Mouse (Mus musculus): ENCODE data around the gene Bicdl1. TPM values are rescaled to one million over a fixed set of nuclear protein-coding genes. Genes with fewer than 3 reads are reported as not detected.
"Not testable (repeated sequence)": the region's sequence is repeated elsewhere in the genome, so short reads cannot be mapped to it uniquely, and the experiment has no call there.

Gene Bicdl1
- polyA plus RNA-seq, 1 experiment from 2014 or later = 13.9 TPM

DNA sequence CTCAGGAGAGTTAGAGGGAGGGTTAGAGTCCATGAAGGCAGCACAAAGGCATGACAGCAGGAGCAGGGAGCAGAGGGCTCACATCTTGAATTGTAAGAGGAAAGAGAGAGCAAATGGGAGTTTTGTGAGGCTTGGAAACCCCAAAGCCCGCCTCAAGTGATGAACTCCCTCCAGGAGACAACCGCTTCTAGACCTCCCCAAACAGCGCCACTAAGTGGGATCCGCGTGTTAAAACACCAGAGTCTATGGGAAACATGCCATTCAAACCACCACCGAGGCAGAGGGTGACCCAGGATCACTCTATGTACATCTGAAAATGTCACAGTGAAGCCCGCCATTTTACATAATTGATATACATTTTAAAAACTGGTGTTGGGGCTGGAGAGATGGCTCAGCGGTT lies 26.1 kb upstream of the Bicdl1 start:
- no peak for DNase-seq (ENCODE audit: low spot score)
- whole genome bisulfite sequencing = 76% methylated on average over 8 of the region's 8 CpGs
- H3K9me3 ChIP-seq (ENCODE audit: control insufficient read depth, low read length) = no peaks in the 10 kb centered on the region

DNA sequence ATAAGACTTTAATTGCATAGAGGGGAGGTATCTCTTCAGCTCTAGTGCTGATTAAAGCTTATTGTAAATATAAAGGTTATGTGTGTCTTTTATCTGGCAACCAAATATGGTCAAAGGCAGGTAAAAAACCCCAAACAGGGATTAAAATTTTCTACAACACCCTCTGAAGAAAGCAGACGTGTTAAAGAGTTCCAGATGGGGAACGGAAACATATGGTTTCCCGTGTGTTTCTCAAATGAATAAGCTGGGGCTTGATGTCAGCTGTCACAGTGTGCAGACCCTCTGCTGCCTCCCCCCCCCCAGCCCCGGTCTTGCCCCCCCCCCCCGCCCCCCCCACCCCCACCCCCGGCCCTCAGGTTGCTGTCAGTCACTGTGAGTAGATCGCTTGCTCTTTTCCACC lies 24.1 kb upstream of the Bicdl1 start:
- DNase-seq (ENCODE audit: low spot score) (no peak), ATAC-seq (ENCODE audit: insufficient read depth, low FRiP score, low TSS enrichment) (no peak)
- no peak overlapping the region for H3K27ac ChIP-seq (ENCODE audit: low read depth, low read length)
- no peaks in the 10 kb centered on the region for H3K4me1 ChIP-seq (ENCODE audit: control insufficient read depth, insufficient read depth, low read length)
- H3K4me2 ChIP-seq (ENCODE audit: low read depth) = no peak overlapping the region
- H3K36me3 ChIP-seq (ENCODE audit: control insufficient read depth, insufficient read depth, low read length) = no peaks in the 10 kb centered on the region
- H3K9ac ChIP-seq (ENCODE audit: low read length) = no peak overlapping the region
- 62% methylated on average over 5 of the region's 7 CpGs for WGBS
- H3K4me3 ChIP-seq (ENCODE audit: low read depth, low read length) = no peak overlapping the region
- H3K9me3 ChIP-seq (ENCODE audit: control insufficient read depth, low read length) = no peaks in the 10 kb centered on the region
- no peaks in the 10 kb centered on the region for H3K27me3 ChIP-seq (ENCODE audit: control insufficient read depth, insufficient read depth, low read length)

More for the DNA sequence above, 26.1 kb upstream of the Bicdl1 start:
- Histone ChIP-seq H3K9ac (ENCODE audit: low read length) (no peak overlapping the region), H3K36me3 (ENCODE audit: control insufficient read depth, insufficient read depth, low read length) (no peaks in the 10 kb centered on the region), H3K4me1 (ENCODE audit: control insufficient read depth, insufficient read depth, low read length) (no peaks in the 10 kb centered on the region), H3K27ac (ENCODE audit: low read depth, low read length) (no peak overlapping the region), H3K4me3 (ENCODE audit: low read depth, low read length) (no peak overlapping the region), H3K27me3 (ENCODE audit: control insufficient read depth, insufficient read depth, low read length) (no peaks in the 10 kb centered on the region), H3K4me2 (ENCODE audit: low read depth) (no peak overlapping the region)
- no peak for ATAC-seq (ENCODE audit: insufficient read depth, low FRiP score, low TSS enrichment)

DNA sequence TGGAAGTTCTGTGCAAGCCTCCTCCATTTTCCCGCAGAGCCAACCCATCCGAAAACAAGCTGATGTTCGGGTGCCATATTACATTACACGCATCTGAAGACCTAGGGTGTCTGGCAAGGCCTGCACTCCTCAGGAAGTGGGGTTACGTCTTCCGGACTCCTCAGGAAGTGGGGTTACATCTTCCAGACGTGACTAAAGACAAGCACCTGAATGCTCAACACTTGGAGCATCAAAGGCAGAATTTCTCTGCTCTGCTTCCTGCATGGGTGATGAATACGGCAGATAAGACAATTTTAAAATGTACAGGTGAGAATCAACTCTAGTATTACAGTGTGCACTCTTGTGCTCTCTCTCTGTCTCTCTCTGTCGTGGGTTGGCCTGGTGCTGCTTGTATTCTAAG lies 23.4 kb upstream of the Bicdl1 start:
- WGBS = 82% methylated on average over 9 of the region's 9 CpGs
- H3K4me3 ChIP-seq (ENCODE audit: low read depth, low read length) = no peak overlapping the region
- no peak for ATAC-seq (ENCODE audit: insufficient read depth, low FRiP score, low TSS enrichment)
- no peaks in the 10 kb centered on the region for H3K9me3 ChIP-seq (ENCODE audit: control insufficient read depth, low read length)
- DNase-seq (ENCODE audit: low spot score) = no peak
- H3K4me2 ChIP-seq (ENCODE audit: low read depth) = no peak overlapping the region
- no peak overlapping the region for H3K9ac ChIP-seq (ENCODE audit: low read length)
- H3K27ac ChIP-seq (ENCODE audit: low read depth, low read length) = no peak overlapping the region
- no peaks in the 10 kb centered on the region for H3K36me3 ChIP-seq (ENCODE audit: control insufficient read depth, insufficient read depth, low read length)
- H3K4me1 ChIP-seq (ENCODE audit: control insufficient read depth, insufficient read depth, low read length) = no peaks in the 10 kb centered on the region
- no peaks in the 10 kb centered on the region for H3K27me3 ChIP-seq (ENCODE audit: control insufficient read depth, insufficient read depth, low read length)

DNA sequence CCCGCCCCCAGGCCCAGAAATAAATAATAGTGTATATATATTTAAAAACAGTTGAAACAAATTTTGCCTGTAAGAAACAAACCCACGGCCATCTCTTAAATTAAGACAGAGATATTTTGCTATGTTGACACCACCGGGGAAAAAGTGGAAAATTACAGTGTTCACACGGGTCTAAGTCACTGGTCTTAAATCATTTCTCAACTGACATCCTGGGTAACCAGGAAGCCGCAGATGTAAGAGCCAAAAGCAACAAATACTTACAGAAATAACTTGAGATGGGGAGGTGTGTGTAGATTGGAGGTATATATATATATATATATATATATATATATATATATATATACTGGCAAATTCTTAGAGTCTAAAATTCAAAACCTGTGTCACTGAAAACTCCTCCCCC lies 21.5 kb upstream of the Bicdl1 start:
- H3K27ac ChIP-seq (ENCODE audit: low read depth, low read length) = no peak overlapping the region
- DNase-seq (ENCODE audit: low spot score) (no peak), ATAC-seq (ENCODE audit: insufficient read depth, low FRiP score, low TSS enrichment) (no peak)
- no peaks in the 10 kb centered on the region for H3K27me3 ChIP-seq (ENCODE audit: control insufficient read depth, insufficient read depth, low read length)
- no peak overlapping the region for H3K4me3 ChIP-seq (ENCODE audit: low read depth, low read length)
- H3K9me3 ChIP-seq (ENCODE audit: control insufficient read depth, low read length) = no peaks in the 10 kb centered on the region
- no peak overlapping the region for H3K9ac ChIP-seq (ENCODE audit: low read length)
- WGBS = 87% methylated on average over 5 of the region's 5 CpGs
- H3K4me2 ChIP-seq (ENCODE audit: low read depth) = no peak overlapping the region
- H3K36me3 ChIP-seq (ENCODE audit: control insufficient read depth, insufficient read depth, low read length) = no peaks in the 10 kb centered on the region
- H3K4me1 ChIP-seq (ENCODE audit: control insufficient read depth, insufficient read depth, low read length) = no peaks in the 10 kb centered on the region

DNA sequence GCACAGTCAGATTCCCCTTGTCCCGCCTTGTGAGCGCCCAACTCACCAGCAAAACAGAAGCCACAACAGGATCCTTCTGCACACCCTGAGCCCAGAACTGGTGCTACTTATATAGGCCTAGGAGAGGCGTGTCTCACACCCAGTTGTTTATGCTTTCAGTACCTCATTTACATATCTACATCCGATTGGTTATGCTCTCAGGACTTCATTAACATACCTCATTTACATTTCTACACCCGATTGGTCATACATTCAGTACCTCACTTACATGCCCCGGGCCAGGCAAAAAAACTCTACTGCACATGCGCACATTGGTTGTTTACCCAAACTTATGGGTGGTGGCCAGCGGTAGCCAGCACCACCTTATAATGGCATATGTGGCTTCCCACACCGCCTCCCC lies 20.5 kb upstream of the Bicdl1 start:
- not testable (repeated sequence) for H3K36me3 ChIP-seq (ENCODE audit: control insufficient read depth, insufficient read depth, low read length); ATAC-seq (ENCODE audit: insufficient read depth, low FRiP score, low TSS enrichment); H3K4me2 ChIP-seq (ENCODE audit: low read depth); DNase-seq (ENCODE audit: low spot score); H3K9me3 ChIP-seq (ENCODE audit: control insufficient read depth, low read length); H3K4me3 ChIP-seq (ENCODE audit: low read depth, low read length); H3K27ac ChIP-seq (ENCODE audit: low read depth, low read length); H3K27me3 ChIP-seq (ENCODE audit: control insufficient read depth, insufficient read depth, low read length); H3K4me1 ChIP-seq (ENCODE audit: control insufficient read depth, insufficient read depth, low read length); H3K9ac ChIP-seq (ENCODE audit: low read length)
- WGBS = 84% methylated on average over 9 of the region's 9 CpGs

DNA sequence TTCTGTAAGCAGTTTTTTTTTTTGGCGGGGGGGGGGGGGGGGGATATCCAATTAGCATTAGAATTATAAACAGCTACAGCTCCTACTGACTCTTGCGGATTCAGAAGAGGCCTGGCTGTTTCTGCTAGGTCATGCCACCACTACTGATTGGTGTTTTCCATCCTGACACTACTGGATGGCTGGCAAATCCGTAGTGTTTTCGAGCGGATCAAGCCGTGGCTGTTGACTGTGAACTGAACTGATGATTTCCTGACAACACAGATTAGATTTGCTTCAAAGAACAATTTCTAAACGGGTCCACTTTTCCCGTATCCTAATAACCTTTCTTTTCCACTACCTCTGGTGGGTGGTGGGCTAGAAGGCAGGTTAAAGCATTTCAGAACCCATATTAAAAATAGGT lies 16.9 kb upstream of the Bicdl1 start:
- no peaks in the 10 kb centered on the region for H3K4me1 ChIP-seq (ENCODE audit: control insufficient read depth, insufficient read depth, low read length)
- 73% methylated on average over 8 of the region's 8 CpGs for WGBS
- no peak overlapping the region for H3K4me2 ChIP-seq (ENCODE audit: low read depth)
- H3K9me3 ChIP-seq (ENCODE audit: control insufficient read depth, low read length) = no peaks in the 10 kb centered on the region
- DNase-seq (ENCODE audit: low spot score) = no peak
- no peaks in the 10 kb centered on the region for H3K36me3 ChIP-seq (ENCODE audit: control insufficient read depth, insufficient read depth, low read length)
- no peak overlapping the region for H3K4me3 ChIP-seq (ENCODE audit: low read depth, low read length)
- no peak overlapping the region for H3K9ac ChIP-seq (ENCODE audit: low read length)
- H3K27ac ChIP-seq (ENCODE audit: low read depth, low read length) = no peak overlapping the region
- ATAC-seq (ENCODE audit: insufficient read depth, low FRiP score, low TSS enrichment) = no peak
- no peaks in the 10 kb centered on the region for H3K27me3 ChIP-seq (ENCODE audit: control insufficient read depth, insufficient read depth, low read length)

DNA sequence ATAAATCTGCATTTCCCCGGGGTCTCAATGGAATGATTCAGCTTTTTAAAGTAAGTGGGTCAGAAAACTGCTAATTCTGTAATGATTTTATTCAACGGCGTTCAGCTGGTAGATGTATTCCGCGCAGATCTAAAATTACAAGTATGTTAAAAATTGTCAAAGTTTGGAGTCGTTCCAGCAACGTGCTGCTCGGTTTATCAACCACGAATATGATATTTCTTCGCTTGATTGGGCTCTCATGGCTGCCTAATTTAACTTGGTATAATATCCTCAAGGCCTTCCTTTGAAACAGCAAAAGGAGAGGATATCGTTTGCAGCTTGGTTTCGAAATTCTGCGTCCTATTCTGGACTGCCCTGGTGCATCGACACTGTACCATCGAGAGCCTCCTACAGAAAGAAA lies 13.9 kb upstream of the Bicdl1 start:
- H3K27ac ChIP-seq (ENCODE audit: low read depth, low read length) = no peak overlapping the region
- no peak for DNase-seq (ENCODE audit: low spot score)
- no peak overlapping the region for H3K4me3 ChIP-seq (ENCODE audit: low read depth, low read length)
- 90% methylated on average over 15 of the region's 15 CpGs for WGBS
- no peak overlapping the region for H3K9ac ChIP-seq (ENCODE audit: low read length)
- H3K4me1 ChIP-seq (ENCODE audit: control insufficient read depth, insufficient read depth, low read length) = no peaks in the 10 kb centered on the region
- no peak overlapping the region for H3K4me2 ChIP-seq (ENCODE audit: low read depth)
- H3K27me3 ChIP-seq (ENCODE audit: control insufficient read depth, insufficient read depth, low read length) = no peaks in the 10 kb centered on the region
- no peaks in the 10 kb centered on the region for H3K36me3 ChIP-seq (ENCODE audit: control insufficient read depth, insufficient read depth, low read length)
- no peaks in the 10 kb centered on the region for H3K9me3 ChIP-seq (ENCODE audit: control insufficient read depth, low read length)
- ATAC-seq (ENCODE audit: insufficient read depth, low FRiP score, low TSS enrichment) = no peak

DNA sequence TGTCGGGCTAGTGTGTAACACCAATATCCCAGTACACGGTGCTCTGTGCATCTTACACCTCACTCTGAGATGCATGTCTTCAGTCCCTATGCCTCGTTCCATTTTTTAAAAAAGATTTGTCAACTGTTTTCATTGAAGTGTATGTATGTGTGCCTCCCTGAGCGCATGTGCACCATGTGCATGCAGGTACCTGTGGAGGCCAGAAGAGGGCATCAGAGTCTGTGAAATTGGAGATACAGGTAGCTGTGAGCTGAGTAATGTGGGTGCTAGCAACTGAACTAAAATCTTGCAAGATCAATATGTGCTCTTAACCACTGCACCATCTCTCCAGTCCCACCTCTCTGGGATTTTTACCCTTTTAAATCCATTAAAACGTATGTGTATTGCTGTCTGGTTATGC lies 6.6 kb upstream of the Bicdl1 start:
- Histone ChIP-seq H3K9ac (ENCODE audit: low read length) (no peak overlapping the region), H3K36me3 (ENCODE audit: control insufficient read depth, insufficient read depth, low read length) (no peaks in the 10 kb centered on the region; the same call in 1 of the 2 replicates), H3K27ac (ENCODE audit: low read depth, low read length) (no peak overlapping the region), H3K9me3 (ENCODE audit: control insufficient read depth, low read length) (no peaks in the 10 kb centered on the region), H3K4me2 (ENCODE audit: low read depth) (no peak overlapping the region), H3K4me3 (ENCODE audit: low read depth, low read length) (no peak overlapping the region), H3K4me1 (ENCODE audit: control insufficient read depth, insufficient read depth, low read length) (no peaks in the 10 kb centered on the region), H3K27me3 (ENCODE audit: control insufficient read depth, insufficient read depth, low read length) (no peaks in the 10 kb centered on the region)
- DNase-seq (ENCODE audit: low spot score) (no peak), ATAC-seq (ENCODE audit: insufficient read depth, low FRiP score, low TSS enrichment) (no peak)
- 91% methylated on average over 5 of the region's 5 CpGs for WGBS

DNA sequence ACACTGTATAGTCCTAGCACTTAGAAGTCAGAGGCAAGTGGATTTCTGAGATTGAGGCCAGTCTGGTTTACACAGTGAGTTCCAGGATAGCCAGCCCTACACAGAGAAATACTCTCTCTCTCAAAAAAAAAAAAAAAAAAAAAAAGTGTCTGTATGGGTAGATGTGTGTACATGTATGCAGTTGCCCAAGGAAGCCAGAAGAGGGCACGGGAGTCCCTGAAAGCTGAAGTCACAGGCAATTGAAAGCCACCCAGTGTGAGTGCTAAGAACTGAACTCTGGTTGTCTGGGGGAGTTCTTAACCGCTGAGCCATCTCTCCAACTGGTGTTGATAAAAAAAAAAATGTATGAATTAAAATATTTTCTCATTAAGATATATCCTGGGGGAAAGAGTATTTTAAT lies 3.1 kb upstream of the Bicdl1 start:
- Histone ChIP-seq H3K4me3 (ENCODE audit: low read depth, low read length) (no peak overlapping the region), H3K27ac (ENCODE audit: low read depth, low read length) (no peak overlapping the region), H3K4me2 (ENCODE audit: low read depth) (no peak overlapping the region), H3K36me3 (ENCODE audit: control insufficient read depth, insufficient read depth, low read length) (no peaks in the 10 kb centered on the region; the same call in 1 of the 2 replicates), H3K27me3 (ENCODE audit: control insufficient read depth, insufficient read depth, low read length) (peaks cover 12% of the 10 kb centered on the region), H3K9ac (ENCODE audit: low read length) (no peak overlapping the region), H3K4me1 (ENCODE audit: control insufficient read depth, insufficient read depth, low read length) (no peaks in the 10 kb centered on the region), H3K9me3 (ENCODE audit: control insufficient read depth, low read length) (no peaks in the 10 kb centered on the region)
- DNase-seq (ENCODE audit: low spot score) = no peak
- 75% methylated on average over 2 of the region's 2 CpGs for WGBS
- no peak for ATAC-seq (ENCODE audit: insufficient read depth, low FRiP score, low TSS enrichment)
